Mouse (Mus musculus): ENCODE measurements around the gene Osm. TPM values are rescaled to one million over a fixed set of nuclear protein-coding genes. Genes with fewer than 3 reads are reported as not detected.
A peak's percentile ranks its signal among the peaks of the same experiment; 100 is the strongest.

Gene Osm
- total RNA-seq, 2 experiments from 2014 or later: not detected

DNA sequence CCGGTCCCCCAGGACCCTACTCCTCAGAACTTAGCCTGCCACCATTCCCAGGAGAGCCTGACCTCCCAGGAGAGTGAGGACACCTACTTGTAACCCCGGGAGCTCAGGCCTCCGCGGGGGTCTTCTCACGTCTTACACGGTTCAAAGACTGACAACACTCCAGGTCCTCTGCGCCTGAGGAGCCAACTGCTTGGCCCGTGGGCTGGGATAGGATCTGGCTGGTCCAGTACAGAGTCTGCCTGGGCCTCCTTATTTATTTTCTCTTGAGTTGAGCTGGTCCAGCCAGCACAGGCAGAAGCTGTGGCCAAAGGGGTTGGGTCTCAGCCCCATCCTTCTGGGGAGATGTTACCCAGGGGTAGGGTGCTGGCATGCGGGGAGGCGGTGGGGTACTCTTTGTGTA, 21.2 kb upstream of the Osm start:
- no peak for DNase-seq (ENCODE audit: low spot score)

DNA sequence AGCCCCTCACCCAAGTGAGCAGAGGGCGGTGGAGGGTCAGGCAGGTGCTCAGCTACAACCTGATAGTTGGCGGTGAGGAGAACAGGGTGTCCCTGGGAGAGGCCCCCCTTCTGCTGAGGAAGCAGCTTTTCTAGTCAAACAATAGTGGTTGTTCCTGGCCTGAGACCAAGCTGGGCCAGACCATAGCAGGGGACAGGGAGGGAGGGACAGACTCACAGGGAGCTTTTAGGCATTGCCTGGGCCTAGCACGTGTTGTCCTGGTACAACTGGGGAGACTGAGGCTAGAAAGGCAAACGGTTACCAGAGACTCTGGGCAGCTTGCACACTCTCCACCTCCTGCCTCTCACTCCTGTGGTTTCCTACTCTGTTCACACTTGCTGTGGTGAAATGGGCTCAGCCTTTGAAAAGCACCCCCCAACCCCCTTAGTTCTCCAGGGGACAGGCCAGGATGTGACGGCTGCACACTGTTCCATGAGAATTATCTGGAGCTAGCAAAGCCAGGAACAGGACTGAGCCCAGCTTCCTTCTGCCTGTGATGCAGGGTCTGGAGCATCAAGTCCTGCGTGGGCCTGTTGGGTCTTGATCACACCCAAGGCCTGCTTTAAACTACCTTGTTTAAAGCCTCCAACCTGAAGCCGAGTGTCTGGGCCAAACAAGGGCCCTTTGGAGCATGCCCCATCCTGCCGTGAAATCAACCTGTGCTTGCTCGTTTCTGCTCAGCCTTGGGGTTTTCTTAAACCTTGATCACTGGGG, 19.8 kb upstream of the Osm start:
- DNase-seq (ENCODE audit: low spot score): peak; percentile 48

DNA sequence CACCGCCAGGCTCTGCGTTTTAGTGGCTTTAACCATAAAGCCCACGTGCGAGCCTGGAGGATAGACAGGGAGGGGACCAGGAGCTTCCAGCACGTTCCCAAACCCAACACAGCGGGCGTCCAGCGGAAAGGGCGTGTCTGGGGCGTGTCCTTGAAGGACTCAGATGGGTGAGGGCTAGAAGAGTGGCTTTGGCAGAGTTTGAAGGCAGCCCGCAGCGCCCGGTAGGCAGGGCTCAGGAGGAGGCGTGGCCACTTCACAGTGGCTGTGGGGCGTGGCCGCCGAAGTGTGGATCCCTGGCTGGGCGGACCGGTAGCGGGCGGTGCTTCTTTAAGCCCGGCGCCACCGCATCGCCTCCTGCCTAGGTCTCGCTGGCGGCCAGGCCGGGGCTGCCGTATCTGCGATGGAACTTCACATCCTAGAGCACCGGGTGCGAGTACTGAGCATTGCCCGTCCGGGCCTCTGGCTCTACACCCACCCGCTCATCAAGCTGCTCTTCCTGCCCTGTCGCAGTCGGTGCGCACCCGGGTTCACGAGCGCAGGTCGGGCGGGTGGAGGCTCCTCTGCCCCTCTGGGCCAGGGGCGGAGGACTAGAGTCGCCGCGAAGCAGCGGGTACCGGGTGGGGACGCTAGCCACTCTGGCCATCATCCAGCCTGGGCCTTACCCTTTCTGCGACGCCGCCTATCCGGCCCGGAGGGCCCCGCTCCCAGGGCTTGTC, 18.1 kb upstream of the Osm start, which contains the start of gene Castor1:
Gene Castor1 (plus strand): TSS at position 312 of the 716 bp plus-strand sequence.
- peak; percentile 90 for DNase-seq (ENCODE audit: low spot score)

- DNase-seq (ENCODE audit: low spot score): no peak
Observed at GRCm38 (mm10) chr11:4218637-4219036, 17.6 kb upstream of the Osm start.

DNA sequence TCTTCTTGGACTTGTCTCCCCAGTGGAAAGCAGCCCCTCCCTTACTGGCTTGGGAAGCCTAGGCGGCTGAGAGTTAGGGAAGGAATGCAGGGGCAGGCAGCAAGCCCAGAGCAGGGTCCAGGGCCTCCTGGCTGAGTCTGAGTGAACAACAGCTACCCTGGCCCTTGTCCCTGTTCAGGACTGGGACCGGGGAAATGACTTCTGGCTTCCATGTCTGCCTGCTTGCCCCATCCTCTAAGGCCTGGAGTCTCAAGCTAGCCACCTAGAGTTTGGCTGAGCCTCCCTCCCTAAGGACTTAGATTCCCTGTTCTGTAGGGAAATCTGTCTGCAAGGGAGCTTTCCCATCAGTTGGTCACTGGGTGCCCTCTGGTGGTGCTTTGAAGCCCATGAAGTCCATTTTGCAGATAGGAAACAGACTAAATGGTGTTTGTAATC, 16.9 kb upstream of the Osm start:
- DNase-seq (ENCODE audit: low spot score): peak; percentile 83

DNA sequence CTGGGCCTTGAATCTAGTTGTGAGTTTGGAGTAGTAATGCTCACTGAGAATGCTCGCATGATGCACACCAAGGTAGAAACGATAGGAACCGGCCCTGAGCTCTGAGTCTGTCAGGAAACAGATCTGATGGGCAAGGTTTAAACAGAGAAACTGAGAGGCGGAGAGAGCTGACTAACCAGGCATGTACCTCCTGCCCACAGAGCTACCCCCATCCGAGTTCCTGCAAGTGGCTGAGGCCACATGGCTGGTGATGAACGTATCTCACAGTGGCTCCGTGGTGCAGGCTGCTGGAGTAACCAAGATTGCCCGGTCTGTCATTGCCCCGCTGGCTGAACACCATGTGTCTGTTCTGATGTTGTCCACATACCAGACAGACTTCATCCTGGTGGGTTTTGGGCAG, 16.3 kb upstream of the Osm start:
- DNase-seq (ENCODE audit: low spot score): no peak

GRCm38 (mm10) chr11:4220443-4221400, 15.5 kb upstream of the Osm start:
- peak; percentile 82 for DNase-seq (ENCODE audit: low spot score)

GRCm38 (mm10) chr11:4222046-4222950, 13.9 kb upstream of the Osm start:
- no peak for DNase-seq (ENCODE audit: low spot score)

DNA sequence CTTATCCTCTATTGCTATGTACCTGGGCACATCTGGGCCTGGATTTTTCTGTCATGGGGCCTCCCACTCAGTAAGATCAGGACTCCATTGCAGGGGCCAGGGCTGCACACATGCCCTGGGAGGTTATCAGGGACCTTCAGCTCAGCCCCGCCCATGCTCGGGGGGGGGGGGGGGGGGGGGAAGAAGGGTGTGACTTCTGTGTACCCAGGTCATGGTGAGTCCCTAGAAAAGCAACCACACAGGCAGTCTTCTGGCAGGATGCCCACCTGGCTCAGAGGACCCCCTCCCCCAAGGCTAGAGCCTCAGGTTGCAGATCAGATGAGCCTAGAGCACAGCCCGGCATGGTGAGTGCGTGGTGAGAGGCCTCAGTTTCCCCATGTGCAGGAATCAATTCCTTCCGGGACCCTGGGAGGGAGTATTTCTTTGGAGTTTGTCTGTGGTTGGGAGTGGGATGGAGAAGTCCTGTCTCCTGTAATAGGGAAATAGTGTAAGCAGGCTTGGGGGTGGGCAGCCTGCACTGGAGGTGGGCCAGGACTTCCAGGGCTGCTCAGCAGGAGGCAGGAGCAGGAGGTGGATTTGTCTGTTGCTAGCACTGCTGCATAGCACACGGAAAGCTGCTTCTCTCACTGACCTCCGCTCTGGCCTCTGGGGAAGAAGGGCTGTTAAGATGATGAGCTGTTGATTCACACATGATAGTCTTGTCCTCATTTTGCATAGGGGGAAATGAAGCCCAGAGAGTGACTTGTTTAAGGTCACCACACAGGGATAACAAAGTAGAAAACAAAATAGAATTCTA, 12.6 kb upstream of the Osm start:
- DNase-seq (ENCODE audit: low spot score): no peak

GRCm38 (mm10) chr11:4224223-4224622, 12.0 kb upstream of the Osm start:
- no peak for DNase-seq (ENCODE audit: low spot score)

DNA sequence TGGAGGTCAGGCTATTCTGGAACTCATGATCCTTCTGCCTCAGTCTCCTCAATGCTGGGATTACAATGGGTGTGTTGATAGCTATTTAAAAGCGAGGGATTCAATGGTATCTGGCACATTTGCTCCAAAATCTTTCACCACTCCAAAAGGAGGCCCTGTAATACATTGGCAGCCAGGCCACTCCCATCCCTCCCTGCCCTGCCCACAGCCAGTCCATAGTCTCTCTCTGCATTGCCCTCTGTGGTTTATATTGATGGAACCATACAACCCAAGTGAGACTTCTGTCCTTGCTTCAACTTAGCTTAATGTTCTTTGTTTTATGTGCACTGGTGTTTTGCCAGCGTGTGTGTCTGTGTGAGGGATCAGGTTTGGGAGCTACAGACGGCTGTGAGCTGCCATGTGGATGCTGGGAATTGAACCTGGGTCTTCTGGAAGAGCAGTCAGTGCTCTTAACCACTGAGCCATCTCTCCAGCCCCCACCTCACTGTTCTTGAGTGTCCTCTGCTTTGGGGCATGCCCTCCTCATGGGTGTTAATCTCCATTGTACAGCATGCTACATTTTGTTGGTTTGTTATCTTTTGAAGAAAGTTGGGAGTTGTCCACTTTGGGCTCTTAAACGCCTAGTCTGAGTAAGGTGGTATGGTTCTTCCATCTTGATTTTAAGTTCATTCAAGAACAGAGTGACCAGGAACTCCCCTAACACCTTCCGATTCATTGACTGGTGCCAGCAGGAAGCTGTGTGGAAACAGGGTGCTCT, 9.5 kb upstream of the Osm start:
- no peak for DNase-seq (ENCODE audit: low spot score)

DNA sequence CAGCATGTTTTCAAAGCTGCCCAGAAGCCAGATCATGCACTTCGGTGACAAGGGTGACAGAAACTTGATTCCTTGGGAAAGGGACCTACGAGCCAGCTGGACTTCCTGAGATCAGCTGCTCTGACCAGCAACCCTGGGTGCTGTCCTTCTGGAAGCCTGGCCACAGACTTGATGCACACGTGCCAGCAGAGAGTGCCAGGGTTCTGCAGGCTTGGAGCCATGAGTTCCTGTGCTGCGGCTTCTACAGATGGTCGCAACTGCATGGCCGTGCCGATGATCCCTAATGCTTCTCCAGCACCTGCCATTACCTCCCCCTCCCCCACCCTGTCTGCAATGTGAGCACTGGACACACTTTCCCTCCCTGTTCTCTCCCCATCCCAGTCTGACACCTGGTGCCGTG, 7.8 kb upstream of the Osm start:
- peak; percentile 75 for DNase-seq (ENCODE audit: low spot score)

- DNase-seq (ENCODE audit: low spot score): no peak
Observed at GRCm38 (mm10) chr11:4229841-4230240, 6.4 kb upstream of the Osm start.

GRCm38 (mm10) chr11:4231435-4231834, 4.8 kb upstream of the Osm start:
- DNase-seq (ENCODE audit: low spot score): no peak

DNA sequence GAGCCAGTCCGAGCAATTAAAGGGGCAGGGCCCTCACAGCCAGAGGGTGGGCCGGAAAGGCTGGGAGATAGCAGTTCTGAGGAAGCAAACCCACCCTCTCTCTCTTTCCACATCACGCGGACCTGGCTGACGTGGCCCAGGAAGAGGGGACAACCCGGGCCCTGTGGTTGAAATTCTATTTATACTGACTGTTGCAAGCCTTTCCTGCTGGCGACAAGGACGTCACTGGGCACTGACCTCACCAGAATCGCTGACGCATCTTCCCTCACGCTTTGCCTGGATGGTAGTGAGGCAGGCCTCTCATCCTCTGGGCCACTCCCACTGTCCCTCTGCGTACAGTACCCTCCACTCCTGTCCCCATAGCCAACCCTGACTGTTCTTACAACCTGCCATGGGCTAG, 3.6 kb upstream of the Osm start:
- no peak for DNase-seq (ENCODE audit: low spot score)

- no peak for DNase-seq (ENCODE audit: low spot score)
Observed at GRCm38 (mm10) chr11:4235052-4235655, 1.1 kb upstream of the Osm start.

DNA sequence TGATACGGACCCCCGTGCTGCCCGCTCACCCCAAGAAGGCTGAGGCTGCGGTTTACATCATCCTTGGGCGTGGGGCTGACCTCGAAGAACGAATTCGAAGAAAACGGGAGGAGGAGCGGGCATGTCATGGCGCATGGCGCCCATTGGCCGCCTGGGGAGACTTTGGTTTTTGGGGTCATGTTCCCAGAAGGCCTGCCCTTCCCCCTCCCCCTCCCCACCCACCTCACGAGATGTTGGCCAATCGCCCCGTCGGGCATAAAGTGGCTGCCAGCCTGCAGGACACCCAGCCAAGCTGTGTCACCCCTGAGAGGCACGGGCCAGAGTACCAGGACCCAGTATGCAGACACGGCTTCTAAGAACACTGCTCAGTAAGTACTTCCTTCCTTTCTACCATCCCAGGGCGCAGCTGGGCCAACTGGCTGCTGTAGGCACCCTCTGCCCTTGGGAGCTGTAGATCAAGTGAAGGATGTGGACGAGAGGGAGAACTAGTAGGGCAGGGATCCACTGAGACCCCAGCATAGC, 387 bp downstream of the Osm start:
- DNase-seq (ENCODE audit: low spot score): no peak

GRCm38 (mm10) chr11:4237389-4237912, 1.2 kb downstream of the Osm start:
- no peak for DNase-seq (ENCODE audit: low spot score)

Data from gastrocnemius, adult 18-20 months (tissue).